Mouse (Mus musculus) embryonic facial prominence, embryonic 14.5 days (tissue): Measurements from ENCODE around the gene Xrcc4. TPM values are rescaled to one million over a fixed set of nuclear protein-coding genes. Genes with fewer than 3 reads are reported as not detected.

Experiments used
- ATAC-seq: fragments of 200-750 bp; cut with Nextera tagmentation; 2 replicates; pipeline ENCODE4 v1.8.0; 2017; ENCODE audit warnings: low read depth, moderate number of reproducible peaks, moderate TSS enrichment
- DNase-seq: peaks from one replicate; pipeline ENCODE4 v3.0.0-alpha.2; 2015; ENCODE audit warnings: low spot score
- H3K27ac ChIP-seq: fragments of 300-500 bp; sonication (generic); replicated peaks from 2 replicates; pipeline ENCODE4 v1.5.1; 2014; ENCODE audit warnings: low read depth, mild to moderate bottlenecking, low read length, moderate library complexity
- H3K27me3 ChIP-seq: fragments of 300-500 bp; sonication (generic); replicated peaks from 2 replicates; pipeline ENCODE4 v1.6.1; 2014; ENCODE audit warnings: low read length; ENCODE audit not compliant: control insufficient read depth, insufficient read depth
- H3K36me3 ChIP-seq: fragments of 300-500 bp; sonication (generic); 2 replicates; pipeline ENCODE4 v1.6.1; 2014; ENCODE audit warnings: low read length, mixed read lengths; ENCODE audit not compliant: control insufficient read depth, insufficient read depth
- H3K4me1 ChIP-seq: fragments of 300-500 bp; sonication (generic); 2 replicates; pipeline ENCODE4 v1.6.1; 2014; ENCODE audit warnings: antibody characterized with exemption, low read length; ENCODE audit not compliant: control insufficient read depth, insufficient read depth
- H3K4me2 ChIP-seq: fragments of 300-500 bp; sonication (generic); 2 replicates; pipeline ENCODE4 v1.6.1; 2014; ENCODE audit warnings: low read depth, mild to moderate bottlenecking, low read length, moderate library complexity, mixed read lengths
- H3K4me3 ChIP-seq: fragments of 300-500 bp; sonication (generic); 2 replicates; pipeline ENCODE4 v1.5.1; 2014; ENCODE audit warnings: low read depth, mild to moderate bottlenecking, low read length
- H3K9ac ChIP-seq: fragments of 300-500 bp; sonication (generic); 2 replicates; pipeline ENCODE4 v1.6.1; 2014; ENCODE audit warnings: low read depth, mild to moderate bottlenecking, low read length, moderate library complexity, mixed read lengths
- H3K9me3 ChIP-seq: fragments of 300-500 bp; sonication (generic); 2 replicates; pipeline ENCODE4 v1.6.1; 2016; ENCODE audit warnings: low read length; ENCODE audit not compliant: control insufficient read depth
- WGBS: fragments of 180-500 bp; shearing (Covaris S2); extraction: QIAGEN DNeasy Blood & Tissue Kit; methylation state at CpG from one replicate; pipeline ENCODE4 v1.1.7; 2014; 5-methylcytosine and 5-hydroxymethylcytosine counted together
- polyA plus RNA-seq: library from polyadenylated mRNA; unstranded; fragments of >200 nt; fragmentation: Nextera tagmentation; extraction: Ambion mirVana; gene quantifications from 2 replicates; pipeline ENCODE4 v1.2.1, GENCODE M21; 2014

Gene Xrcc4
- polyA plus RNA-seq, 1 experiment from 2014 or later: 11.8 TPM

DNA sequence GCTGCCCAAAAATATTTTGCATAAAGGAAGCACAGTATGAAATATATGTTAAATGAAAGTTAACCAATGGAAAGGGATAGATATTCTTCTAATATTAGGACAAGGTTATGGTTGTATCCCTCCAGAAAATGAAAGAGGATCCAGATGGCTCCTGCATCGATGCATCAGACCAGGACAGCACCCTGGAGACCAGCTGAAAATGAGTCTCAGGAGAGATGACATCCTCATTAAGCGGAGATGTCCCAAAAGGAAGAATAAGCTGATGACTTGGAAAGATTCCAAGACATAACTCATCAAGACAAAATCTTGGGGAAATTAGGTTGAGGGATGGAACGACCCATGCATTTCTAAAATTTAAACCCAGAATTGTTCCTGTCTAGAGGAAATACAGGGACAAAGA, 37.0 kb downstream of the Xrcc4 start:
- Histone ChIP-seq H3K4me1 (no peaks in the 10 kb centered on the region), H3K4me3 (no peak overlapping the region), H3K27ac (no peak overlapping the region), H3K9me3 (no peaks in the 10 kb centered on the region), H3K27me3 (no peaks in the 10 kb centered on the region), H3K9ac (no peak overlapping the region), H3K4me2 (no peak overlapping the region), H3K36me3 (no peaks in the 10 kb centered on the region)
- ATAC-seq (peak; percentile 68; the same call in 1 of the 2 replicates), DNase-seq (peak; percentile 10)
- WGBS: 64% methylated on average over 3 of the region's 3 CpGs

GRCm38 (mm10) chr13:90051735-90052134, 37.7 kb downstream of the Xrcc4 start:
- Histone ChIP-seq H3K27ac (no peak overlapping the region), H3K36me3 (no peaks in the 10 kb centered on the region), H3K4me2 (no peak overlapping the region), H3K4me3 (no peak overlapping the region), H3K9ac (no peak overlapping the region), H3K27me3 (no peaks in the 10 kb centered on the region), H3K9me3 (no peaks in the 10 kb centered on the region), H3K4me1 (no peaks in the 10 kb centered on the region)
- ATAC-seq (no peak), DNase-seq (no peak)
- 76% methylated on average over 6 of the region's 6 CpGs for WGBS

DNA sequence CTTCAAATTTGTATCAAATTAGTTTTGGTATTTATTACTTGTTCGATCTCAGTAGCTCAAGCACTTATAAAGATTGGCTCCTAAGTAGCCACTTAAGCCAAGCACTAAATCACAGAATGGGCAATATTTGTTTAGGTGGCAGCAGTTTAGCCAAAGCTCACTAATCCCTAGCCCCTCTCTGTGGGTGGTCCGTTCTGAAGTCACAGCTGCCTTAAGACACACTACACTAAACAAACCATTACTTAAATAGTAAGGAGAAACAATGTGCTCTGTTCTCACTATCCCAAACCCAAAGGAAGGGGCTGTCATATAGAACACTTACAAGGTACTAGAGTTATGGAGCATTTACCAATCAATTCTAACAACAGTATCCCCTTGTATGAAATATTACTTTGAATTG, 49.8 kb downstream of the Xrcc4 start:
- no peak overlapping the region for H3K27ac ChIP-seq
- DNase-seq: peak; percentile 11
- H3K4me2 ChIP-seq: no peak overlapping the region
- H3K9me3 ChIP-seq: no peaks in the 10 kb centered on the region
- H3K9ac ChIP-seq: no peak overlapping the region
- H3K36me3 ChIP-seq: no peaks in the 10 kb centered on the region
- H3K4me1 ChIP-seq: no peaks in the 10 kb centered on the region
- H3K27me3 ChIP-seq: no peaks in the 10 kb centered on the region
- 22% methylated on average over 2 of the region's 2 CpGs for WGBS
- no peak overlapping the region for H3K4me3 ChIP-seq
- ATAC-seq: no peak

DNA sequence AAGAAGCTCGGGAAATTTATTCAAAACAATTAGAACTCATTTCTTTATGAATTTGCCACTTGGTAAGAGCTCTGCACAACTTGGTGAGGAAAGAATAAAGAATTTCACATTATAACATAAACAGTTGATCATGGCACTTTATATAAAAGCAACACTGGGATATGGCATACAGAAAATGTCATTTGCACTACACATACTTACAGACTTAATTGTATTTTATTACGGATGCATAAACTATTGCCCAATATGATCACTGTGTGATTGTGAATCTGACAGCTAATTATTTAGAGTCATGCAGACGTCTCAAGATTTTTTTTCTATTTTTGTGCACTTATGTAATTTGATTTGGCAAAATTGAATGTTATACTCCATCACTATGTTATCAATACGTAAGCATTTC, 56.4 kb downstream of the Xrcc4 start:
- Histone ChIP-seq H3K9me3 (no peaks in the 10 kb centered on the region), H3K4me2 (no peak overlapping the region), H3K36me3 (no peaks in the 10 kb centered on the region), H3K27ac (no peak overlapping the region), H3K4me1 (no peaks in the 10 kb centered on the region), H3K4me3 (no peak overlapping the region), H3K27me3 (no peaks in the 10 kb centered on the region), H3K9ac (no peak overlapping the region)
- no peak for DNase-seq
- no peak for ATAC-seq
- 65% methylated on average over 4 of the region's 4 CpGs for WGBS

- no peak overlapping the region for H3K4me2 ChIP-seq
- H3K27ac ChIP-seq: no peak overlapping the region
- 49% methylated on average over 2 of the region's 2 CpGs for WGBS
- H3K4me3 ChIP-seq: no peak overlapping the region
- no peaks in the 10 kb centered on the region for H3K9me3 ChIP-seq
- DNase-seq: no peak
- H3K27me3 ChIP-seq: no peaks in the 10 kb centered on the region
- ATAC-seq: no peak
- H3K36me3 ChIP-seq: no peaks in the 10 kb centered on the region
- no peaks in the 10 kb centered on the region for H3K4me1 ChIP-seq
- no peak overlapping the region for H3K9ac ChIP-seq
Measured at GRCm38 (mm10) chr13:90032523-90032922, 56.9 kb downstream of the Xrcc4 start.

- Histone ChIP-seq H3K4me2 (no peak overlapping the region), H3K36me3 (no peaks in the 10 kb centered on the region), H3K9me3 (no peaks in the 10 kb centered on the region), H3K27me3 (no peaks in the 10 kb centered on the region), H3K27ac (no peak overlapping the region), H3K9ac (no peak overlapping the region), H3K4me1 (no peaks in the 10 kb centered on the region), H3K4me3 (no peak overlapping the region)
- WGBS: 45% methylated on average over 3 of the region's 3 CpGs
- ATAC-seq (no peak), DNase-seq (no peak)
Measured at GRCm38 (mm10) chr13:90030911-90031310, 58.5 kb downstream of the Xrcc4 start.

GRCm38 (mm10) chr13:90012620-90013019, 76.8 kb downstream of the Xrcc4 start:
- Histone ChIP-seq H3K36me3 (no peaks in the 10 kb centered on the region), H3K27me3 (no peaks in the 10 kb centered on the region), H3K4me3 (no peak overlapping the region), H3K4me2 (no peak overlapping the region), H3K27ac (no peak overlapping the region), H3K9me3 (no peaks in the 10 kb centered on the region), H3K4me1 (peaks cover 3% of the 10 kb centered on the region; the same call in 1 of the 2 replicates), H3K9ac (no peak overlapping the region)
- DNase-seq (no peak), ATAC-seq (no peak)
- WGBS: 40% methylated on average over 3 of the region's 3 CpGs

DNA sequence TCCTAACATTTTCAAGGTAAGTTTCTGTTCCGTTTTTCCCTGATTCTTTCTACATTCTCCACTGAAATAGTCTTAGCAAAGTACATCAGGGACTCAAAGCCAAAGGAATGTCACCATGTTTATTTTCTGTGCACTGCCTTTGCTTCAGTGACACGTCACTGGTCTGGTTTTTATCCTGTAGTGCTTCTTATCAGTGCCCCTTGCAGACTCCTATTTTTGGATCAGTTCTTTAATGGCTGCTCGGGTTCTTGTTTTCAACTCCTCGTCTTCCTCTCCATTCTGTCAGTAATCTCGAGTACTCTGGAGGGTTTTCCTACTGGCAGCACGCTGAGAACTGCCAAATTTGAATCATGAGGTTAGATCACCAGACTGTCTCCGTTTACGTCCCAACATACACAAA, 77.2 kb downstream of the Xrcc4 start:
- Histone ChIP-seq H3K9ac (no peak overlapping the region), H3K4me2 (no peak overlapping the region), H3K27ac (no peak overlapping the region), H3K36me3 (no peaks in the 10 kb centered on the region), H3K9me3 (no peaks in the 10 kb centered on the region), H3K4me1 (peaks cover 3% of the 10 kb centered on the region; the same call in 1 of the 2 replicates), H3K27me3 (no peaks in the 10 kb centered on the region), H3K4me3 (no peak overlapping the region)
- ATAC-seq (no peak), DNase-seq (no peak)
- WGBS: 52% methylated on average over 8 of the region's 8 CpGs

DNA sequence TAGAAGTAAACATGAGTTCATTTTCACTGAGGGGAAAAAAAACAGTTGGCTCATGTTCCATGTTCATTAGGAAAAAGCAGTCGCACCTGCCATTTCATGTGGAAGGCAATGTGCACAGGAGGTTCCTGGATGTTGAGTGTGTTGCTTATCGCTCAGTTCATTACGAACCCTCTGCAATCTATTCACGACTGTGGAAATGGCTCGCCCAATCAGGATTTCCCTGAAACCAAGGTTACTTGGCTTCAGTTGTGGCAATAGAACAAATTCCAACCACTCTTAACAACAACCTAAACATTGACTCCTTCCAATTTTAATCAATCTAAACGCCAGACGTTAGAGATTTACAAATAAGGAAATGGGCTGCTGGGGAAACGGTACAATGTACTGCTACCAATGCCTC, 78.3 kb downstream of the Xrcc4 start:
- Histone ChIP-seq H3K36me3 (no peaks in the 10 kb centered on the region), H3K4me1 (peaks cover 3% of the 10 kb centered on the region; the same call in 1 of the 2 replicates), H3K27ac (no peak overlapping the region), H3K9me3 (no peaks in the 10 kb centered on the region), H3K27me3 (no peaks in the 10 kb centered on the region), H3K9ac (no peak overlapping the region), H3K4me3 (no peak overlapping the region), H3K4me2 (no peak overlapping the region)
- no peak for ATAC-seq
- WGBS: 79% methylated on average over 8 of the region's 8 CpGs
- no peak for DNase-seq
